Mouse (Mus musculus): ENCODE results near the gene Zfp697. TPM values are rescaled to one million over a fixed set of nuclear protein-coding genes. Genes with fewer than 3 reads are reported as not detected.
A peak's percentile ranks its signal among the peaks of the same experiment; 100 is the strongest.
"Not testable (repeated sequence)": the region's sequence is repeated elsewhere in the genome, so short reads cannot be mapped to it uniquely, and the experiment has no call there.

The Zfp697 gene
- polyA plus RNA-seq, 1 experiment from 2014 or later = 5.4 TPM

GRCm38 (mm10) chr3:98426749-98427148, 44.5 kb downstream of the Zfp697 start:
- Histone ChIP-seq H3K27ac (ENCODE audit: low read length) (no peak overlapping the region), H3K36me3 (ENCODE audit: control insufficient read depth, insufficient read depth, low read length) (no peaks in the 10 kb centered on the region), H3K4me2 (ENCODE audit: low read depth, low read length) (peak overlapping the region; percentile 100), H3K4me3 (replicated peaks; ENCODE audit: low read length) (peak overlapping the region; percentile 66), H3K9me3 (replicated peaks; ENCODE audit: control insufficient read depth, low read length) (no peaks in the 10 kb centered on the region), H3K27me3 (ENCODE audit: control insufficient read depth, insufficient read depth, low read length) (peaks cover 22% of the 10 kb centered on the region), H3K4me1 (ENCODE audit: control insufficient read depth, insufficient read depth, low read length) (peaks cover 13% of the 10 kb centered on the region), H3K9ac (ENCODE audit: low read length) (no peak overlapping the region)
- no peak for ATAC-seq (ENCODE audit: insufficient read depth, low FRiP score)
- WGBS = 48% methylated on average over 5 of the region's 5 CpGs

- Histone ChIP-seq H3K4me1 (ENCODE audit: control insufficient read depth, insufficient read depth, low read length) (peaks cover 13% of the 10 kb centered on the region), H3K4me3 (replicated peaks; ENCODE audit: low read length) (peak overlapping the region; percentile 66), H3K4me2 (ENCODE audit: low read depth, low read length) (peak overlapping the region; percentile 100), H3K27ac (ENCODE audit: low read length) (no peak overlapping the region), H3K9me3 (replicated peaks; ENCODE audit: control insufficient read depth, low read length) (no peaks in the 10 kb centered on the region), H3K36me3 (ENCODE audit: control insufficient read depth, insufficient read depth, low read length) (no peaks in the 10 kb centered on the region), H3K27me3 (ENCODE audit: control insufficient read depth, insufficient read depth, low read length) (peaks cover 22% of the 10 kb centered on the region), H3K9ac (ENCODE audit: low read length) (peak overlapping the region; percentile 52)
- no peak for ATAC-seq (ENCODE audit: insufficient read depth, low FRiP score)
- WGBS = 1% methylated on average over 23 of the region's 23 CpGs
Measured at GRCm38 (mm10) chr3:98427260-98427599, 45.0 kb downstream of the Zfp697 start.

GRCm38 (mm10) chr3:98427600-98428448, 45.6 kb downstream of the Zfp697 start:
- ATAC-seq (ENCODE audit: insufficient read depth, low FRiP score) = peak; percentile 92
- no peak overlapping the region for H3K27ac ChIP-seq (ENCODE audit: low read length)

GRCm38 (mm10) chr3:98428449-98428775, 46.2 kb downstream of the Zfp697 start:
- H3K4me2 ChIP-seq (ENCODE audit: low read depth, low read length) = peak overlapping the region; percentile 100
- peak overlapping the region; percentile 66 for H3K4me3 ChIP-seq (replicated peaks; ENCODE audit: low read length)
- peak overlapping the region; percentile 71 for H3K9ac ChIP-seq (ENCODE audit: low read length)
- ATAC-seq (ENCODE audit: insufficient read depth, low FRiP score) = no peak
- H3K27ac ChIP-seq (ENCODE audit: low read length) = no peak overlapping the region
- H3K36me3 ChIP-seq (ENCODE audit: control insufficient read depth, insufficient read depth, low read length) = no peaks in the 10 kb centered on the region
- H3K27me3 ChIP-seq (ENCODE audit: control insufficient read depth, insufficient read depth, low read length) = peaks cover 22% of the 10 kb centered on the region
- no peaks in the 10 kb centered on the region for H3K9me3 ChIP-seq (replicated peaks; ENCODE audit: control insufficient read depth, low read length)
- peaks cover 13% of the 10 kb centered on the region for H3K4me1 ChIP-seq (ENCODE audit: control insufficient read depth, insufficient read depth, low read length)
- WGBS = 17% methylated on average over 17 of the region's 17 CpGs

More at GRCm38 (mm10) chr3:98427600-98428448, 45.6 kb downstream of the Zfp697 start:
- peak overlapping the region; percentile 71 for H3K9ac ChIP-seq (ENCODE audit: low read length)
- H3K4me2 ChIP-seq (ENCODE audit: low read depth, low read length) = peak overlapping the region; percentile 100
- H3K4me1 ChIP-seq (ENCODE audit: control insufficient read depth, insufficient read depth, low read length) = peaks cover 13% of the 10 kb centered on the region
- H3K4me3 ChIP-seq (replicated peaks; ENCODE audit: low read length) = peak overlapping the region; percentile 66
- 1% methylated on average over 110 of the region's 110 CpGs for WGBS
- no peaks in the 10 kb centered on the region for H3K36me3 ChIP-seq (ENCODE audit: control insufficient read depth, insufficient read depth, low read length)
- no peaks in the 10 kb centered on the region for H3K9me3 ChIP-seq (replicated peaks; ENCODE audit: control insufficient read depth, low read length)
- peaks cover 22% of the 10 kb centered on the region for H3K27me3 ChIP-seq (ENCODE audit: control insufficient read depth, insufficient read depth, low read length)

GRCm38 (mm10) chr3:98428928-98429525, 46.8 kb downstream of the Zfp697 start:
- Histone ChIP-seq H3K36me3 (ENCODE audit: control insufficient read depth, insufficient read depth, low read length) (no peaks in the 10 kb centered on the region), H3K4me1 (ENCODE audit: control insufficient read depth, insufficient read depth, low read length) (peaks cover 13% of the 10 kb centered on the region), H3K9ac (ENCODE audit: low read length) (no peak overlapping the region), H3K27me3 (ENCODE audit: control insufficient read depth, insufficient read depth, low read length) (peaks cover 22% of the 10 kb centered on the region), H3K4me2 (ENCODE audit: low read depth, low read length) (peak overlapping the region; percentile 100; the same call in 1 of the 2 replicates), H3K27ac (ENCODE audit: low read length) (no peak overlapping the region), H3K4me3 (replicated peaks; ENCODE audit: low read length) (no peak overlapping the region), H3K9me3 (replicated peaks; ENCODE audit: control insufficient read depth, low read length) (no peaks in the 10 kb centered on the region)
- WGBS = 55% methylated on average over 8 of the region's 8 CpGs
- no peak for ATAC-seq (ENCODE audit: insufficient read depth, low FRiP score)

- H3K36me3 ChIP-seq (ENCODE audit: control insufficient read depth, insufficient read depth, low read length) = no peaks in the 10 kb centered on the region
- H3K27ac ChIP-seq (ENCODE audit: low read length) = no peak overlapping the region
- H3K4me1 ChIP-seq (ENCODE audit: control insufficient read depth, insufficient read depth, low read length) = no peaks in the 10 kb centered on the region
- no peak; the same call in 1 of the 2 replicates for ATAC-seq (ENCODE audit: insufficient read depth, low FRiP score)
- H3K4me2 ChIP-seq (ENCODE audit: low read depth, low read length) = no peak overlapping the region
- no peak overlapping the region for H3K4me3 ChIP-seq (replicated peaks; ENCODE audit: low read length)
- no peaks in the 10 kb centered on the region for H3K27me3 ChIP-seq (ENCODE audit: control insufficient read depth, insufficient read depth, low read length)
- no peak overlapping the region for H3K9ac ChIP-seq (ENCODE audit: low read length)
- H3K9me3 ChIP-seq (replicated peaks; ENCODE audit: control insufficient read depth, low read length) = no peaks in the 10 kb centered on the region
- WGBS = no CpG with 5 or more reads among the region's 1 CpGs
Measured at GRCm38 (mm10) chr3:98434088-98434816, 52.0 kb downstream of the Zfp697 start.

- no peaks in the 10 kb centered on the region for H3K9me3 ChIP-seq (replicated peaks; ENCODE audit: control insufficient read depth, low read length)
- no peaks in the 10 kb centered on the region for H3K36me3 ChIP-seq (ENCODE audit: control insufficient read depth, insufficient read depth, low read length)
- ATAC-seq (ENCODE audit: insufficient read depth, low FRiP score) = no peak
- WGBS = 67% methylated on average over 1 of the region's 1 CpGs
- H3K27me3 ChIP-seq (ENCODE audit: control insufficient read depth, insufficient read depth, low read length) = no peaks in the 10 kb centered on the region
- no peaks in the 10 kb centered on the region for H3K4me1 ChIP-seq (ENCODE audit: control insufficient read depth, insufficient read depth, low read length)
- no peak overlapping the region for H3K4me2 ChIP-seq (ENCODE audit: low read depth, low read length)
- no peak overlapping the region for H3K4me3 ChIP-seq (replicated peaks; ENCODE audit: low read length)
- H3K27ac ChIP-seq (ENCODE audit: low read length) = no peak overlapping the region
- H3K9ac ChIP-seq (ENCODE audit: low read length) = no peak overlapping the region
Measured at GRCm38 (mm10) chr3:98435030-98435429, 52.8 kb downstream of the Zfp697 start.

- WGBS = 39% methylated on average over 3 of the region's 3 CpGs
- not testable (repeated sequence) for H3K4me3 ChIP-seq (replicated peaks; ENCODE audit: low read length); H3K27me3 ChIP-seq (ENCODE audit: control insufficient read depth, insufficient read depth, low read length); H3K27ac ChIP-seq (ENCODE audit: low read length); H3K4me2 ChIP-seq (ENCODE audit: low read depth, low read length); H3K9ac ChIP-seq (ENCODE audit: low read length); H3K36me3 ChIP-seq (ENCODE audit: control insufficient read depth, insufficient read depth, low read length); H3K9me3 ChIP-seq (replicated peaks; ENCODE audit: control insufficient read depth, low read length); ATAC-seq (ENCODE audit: insufficient read depth, low FRiP score); H3K4me1 ChIP-seq (ENCODE audit: control insufficient read depth, insufficient read depth, low read length)
Measured at GRCm38 (mm10) chr3:98442245-98442644, 60.0 kb downstream of the Zfp697 start.

Data from stomach, embryonic 16.5 days (tissue).